Mouse (Mus musculus): ENCODE data around the gene Fuca2. TPM values are rescaled to one million over a fixed set of nuclear protein-coding genes. Genes with fewer than 3 reads are reported as not detected.

Fuca2 gene
- polyA plus RNA-seq, 1 experiment from 2014 or later, result 52.5 TPM

Other genes starting within 250 kb of the Fuca2 start
- 61.2 and 70.5 TPM in 2 replicates for gene Phactr2, start 25.1 kb upstream of the Fuca2 start, polyA plus RNA-seq (2014; fragmentation: Nextera tagmentation; extraction: Ambion mirVana)
- 2.6 and 3.3 TPM in 2 replicates for gene Adat2, start 53.4 kb downstream of the Fuca2 start, polyA plus RNA-seq (2014; fragmentation: Nextera tagmentation; extraction: Ambion mirVana)
- 22.4 and 22.5 TPM in 2 replicates for gene Pex3, start 53.6 kb downstream of the Fuca2 start, polyA plus RNA-seq (2014; fragmentation: Nextera tagmentation; extraction: Ambion mirVana)

All from heart, embryonic 11.5 days (tissue).